In genomic region chr8:41551925-41552414, GRCm38 (mm10) we compare ENCODE assay signal across 13 mouse cellular contexts.
"Had no signal": no experiment of that assay in that cellular context is flagged by ENCODE, and none has a peak within 500 bp of the region (broad histone marks: within the 10 kb centered on the region; RNA-seq: fewer than 3 reads in every experiment).

No protein-coding gene starts in this region.

- H3K27ac ChIP-seq: layer of hippocampus, adult 2 months; liver, embryonic 15.5 days; midbrain, embryonic 10.5 days; neural tube, embryonic 15.5 days; stomach, postnatal 0 days had no signal

- H3K36me3 ChIP-seq: liver, embryonic 15.5 days; midbrain, embryonic 10.5 days; neural tube, embryonic 15.5 days had no signal

- H3K9ac ChIP-seq: liver, embryonic 15.5 days; neural tube, embryonic 15.5 days had no signal

- DNase-seq: kidney, postnatal 10 days; lung, adult 2 months; lung, postnatal 36 days; midbrain, embryonic 14.5 days; right cerebral cortex, adult 18-20 months had no signal

- H3K9me3 ChIP-seq: liver, embryonic 15.5 days; midbrain, embryonic 10.5 days; neural tube, embryonic 15.5 days had no signal

- H3K4me2 ChIP-seq: liver, embryonic 15.5 days; neural tube, embryonic 15.5 days had no signal

- H3K4me1 ChIP-seq: liver, embryonic 15.5 days; midbrain, embryonic 10.5 days had no signal

- H3K27me3 ChIP-seq: liver, embryonic 15.5 days; neural tube, embryonic 15.5 days had no signal

- ATAC-seq: intestine, postnatal 0 days; lung, postnatal 0 days had no signal

- H3K4me3 ChIP-seq: layer of hippocampus, adult 2 months; liver, embryonic 15.5 days; midbrain, embryonic 10.5 days; myocyte; neural tube, embryonic 15.5 days had no signal
